In genomic region chr3:69597816-69598215, GRCm38 (mm10) we compare ENCODE assay signal across 7 mouse cellular contexts. TPM values are rescaled to one million over a fixed set of nuclear protein-coding genes. Genes with fewer than 3 reads are reported as not detected.
DNase-seq lines count a peak whose midpoint lies in the region; ATAC-seq lines count a peak whose summit lies in the region.

No protein-coding gene starts in this region.

- DNase-seq in right cerebral cortex, postnatal 25 days: peak; percentile 12
- no peak for DNase-seq in right cerebral cortex, postnatal 36 days (ENCODE audit: low spot score in 2 of 2)
- DNase-seq in liver, embryonic 13.5 days: no peak
- DNase-seq in yolk sac, embryonic 10.5 days (ENCODE audit: low spot score): peak; percentile 31
- DNase-seq in cerebellum, adult 11-12 months: no peak
- no peak for DNase-seq in left cerebral cortex, postnatal 36 days (ENCODE audit: low spot score in 2 of 2)

- H3K9me3 ChIP-seq in forebrain, embryonic 16.5 days (ENCODE audit: control insufficient read depth, low read length): no peaks in the 10 kb centered on the region
- no peaks in the 10 kb centered on the region for H3K9me3 ChIP-seq in liver, embryonic 13.5 days (replicated peaks)

- peak overlapping the region; percentile 83 for H3K4me3 ChIP-seq in forebrain, embryonic 16.5 days (replicated peaks; ENCODE audit: low read length)
- H3K4me3 ChIP-seq in liver, embryonic 13.5 days (replicated peaks): peak overlapping the region; percentile 60

- no peaks in the 10 kb centered on the region for H3K36me3 ChIP-seq in forebrain, embryonic 16.5 days (ENCODE audit: control insufficient read depth, insufficient read depth)
- H3K36me3 ChIP-seq in liver, embryonic 13.5 days: no peaks in the 10 kb centered on the region

- ATAC-seq in forebrain, embryonic 16.5 days: 0 out of 2 replicates have a peak, but pooled peaks have one; percentile 2
- ATAC-seq in liver, embryonic 13.5 days (ENCODE audit: low read depth): no peak

- peak overlapping the region; percentile 76 for H3K27ac ChIP-seq in forebrain, embryonic 16.5 days (ENCODE audit: low read length)
- H3K27ac ChIP-seq in liver, embryonic 13.5 days: no peak overlapping the region

- H3K4me1 ChIP-seq in forebrain, embryonic 16.5 days (replicated peaks; ENCODE audit: control insufficient read depth, insufficient read depth, low read length): peaks cover 26% of the 10 kb centered on the region
- H3K4me1 ChIP-seq in liver, embryonic 13.5 days (replicated peaks): no peaks in the 10 kb centered on the region

- no peaks in the 10 kb centered on the region for H3K27me3 ChIP-seq in forebrain, embryonic 16.5 days (replicated peaks; ENCODE audit: control insufficient read depth, insufficient read depth, low read length)
- peaks cover 30% of the 10 kb centered on the region for H3K27me3 ChIP-seq in liver, embryonic 13.5 days

- H3K9ac ChIP-seq in forebrain, embryonic 16.5 days (replicated peaks; ENCODE audit: low read depth, low read length): peak overlapping the region; percentile 93
- no peak overlapping the region; the same call in 1 of the 2 replicates for H3K9ac ChIP-seq in liver, embryonic 13.5 days

- H3K4me2 ChIP-seq in forebrain, embryonic 16.5 days (ENCODE audit: low read length): peak overlapping the region; percentile 77
- peak overlapping the region; percentile 68 for H3K4me2 ChIP-seq in liver, embryonic 13.5 days

- intact Hi-C loops in left cerebral cortex, postnatal 36 days (cut with DNase I): loop anchor here (5.0 kb wide), 3 partner anchors 104 to 124 kb away; partner anchors contain the start of gene Nmd3

- 4% methylated on average over 7 of the region's 7 CpGs for WGBS in forebrain, embryonic 16.5 days
- WGBS in liver, embryonic 13.5 days (ENCODE audit: insufficient replicate concordance): 32% methylated on average over 7 of the region's 7 CpGs

RNA-seq across cellular contexts. Expression of gene B3galnt1, which starts 0.9 kb away (rescaled TPM):
- 94.8 and 103 TPM in 2 replicates for polyA plus RNA-seq in forebrain, embryonic 16.5 days (2015; fragmentation: Nextera tagmentation; extraction: Ambion mirVana)
- 3.7 and 3.9 TPM in 2 replicates for polyA plus RNA-seq in liver, embryonic 13.5 days (2015; fragmentation: Nextera tagmentation; extraction: Ambion mirVana)
- 10 to 100 TPM; 52.2 to 54.9 TPM for total RNA-seq in left cerebral cortex, postnatal 36 days (2021)

Comparison
In these comparisons a context has a peak if more than half of its experiments do, and no peak if none do; other contexts are left out.
1. DNase-seq: peak in right cerebral cortex, postnatal 25 days (single experiment) and yolk sac, embryonic 10.5 days (single experiment); none in right cerebral cortex, postnatal 36 days (0 of 2), liver, embryonic 13.5 days (single experiment), cerebellum, adult 11-12 months (single experiment) and left cerebral cortex, postnatal 36 days (0 of 2).
2. RNA of gene B3galnt1, which starts 0.9 kb away (polyA plus RNA-seq): 94.8 to 103 TPM in forebrain, embryonic 16.5 days; 3.7 to 3.9 TPM in liver, embryonic 13.5 days; every median in the first group is over 10 times any median in the second.